Mouse (Mus musculus) gonadal fat pad, adult 2 months (tissue): ENCODE measurements at regions not wholly inside any gene's neighbourhood (a gene's known extent, or its start where the extent isn't known, plus 50 kb on each side); places are given as distances from the start of the nearest gene placed in this dataset.
"Not testable (repeated sequence)": the region's sequence is repeated elsewhere in the genome, so short reads cannot be mapped to it uniquely, and the experiment has no call there.

ENCODE experiments used
- DNase-seq: peaks from one replicate; pipeline ENCODE4 v3.0.0-alpha.2; 2012; ENCODE audit warnings: low read depth

GRCm38 (mm10) chr8:86275699-86276098 lies 304.8 kb downstream of the Abcc12 start:
- no peak for DNase-seq

GRCm38 (mm10) chr8:86273811-86274210 lies 306.7 kb downstream of the Abcc12 start:
- no peak for DNase-seq

- no peak for DNase-seq
Measured at GRCm38 (mm10) chr8:86272626-86273025, 307.9 kb downstream of the Abcc12 start.

DNA sequence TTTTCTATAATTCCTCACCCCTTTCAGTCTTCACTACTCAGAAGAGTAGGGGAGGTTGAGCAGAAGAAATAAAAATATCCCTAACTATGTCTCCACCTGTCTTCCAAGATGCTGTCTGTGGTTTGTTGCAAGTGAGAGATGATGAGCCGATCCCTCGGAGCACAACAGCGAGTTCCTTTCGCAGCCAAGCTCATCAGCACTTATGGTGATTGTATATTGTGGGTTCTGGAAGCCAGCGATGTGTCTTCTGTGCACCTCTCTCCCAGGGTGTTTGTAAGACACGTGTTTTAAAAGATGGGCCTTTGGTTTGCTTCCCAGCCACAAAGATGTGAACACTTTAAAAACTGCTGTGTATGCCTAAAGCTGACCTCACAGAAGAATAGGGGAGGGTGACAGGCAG lies 309.0 kb downstream of the Abcc12 start:
- DNase-seq = no peak

- DNase-seq = no peak
Measured at GRCm38 (mm10) chr8:86258011-86258410, 322.5 kb downstream of the Abcc12 start.

- no peak for DNase-seq
Measured at GRCm38 (mm10) chr8:86255431-86255830, 325.1 kb downstream of the Abcc12 start.

DNA sequence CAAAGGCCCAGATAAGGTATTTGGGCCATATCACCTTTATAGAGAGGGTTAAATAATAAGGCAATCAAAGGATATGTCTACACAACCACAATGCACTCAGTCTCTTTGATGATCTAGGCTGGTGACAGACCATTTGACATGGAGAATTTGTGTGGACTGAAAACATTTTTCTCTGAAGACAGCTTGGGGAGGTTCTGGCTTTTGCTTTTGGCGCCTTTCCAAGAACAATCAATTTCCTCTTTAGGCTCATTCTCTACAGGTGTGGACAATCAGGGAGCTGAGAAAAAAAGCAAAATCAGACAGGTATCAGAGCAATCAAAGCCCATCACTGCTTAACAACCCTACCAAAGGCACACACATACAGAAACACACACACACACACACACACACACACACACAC lies 325.8 kb downstream of the Abcc12 start:
- DNase-seq = no peak

- no peak for DNase-seq
Measured at GRCm38 (mm10) chr8:86252696-86253355, 327.7 kb downstream of the Abcc12 start.

DNA sequence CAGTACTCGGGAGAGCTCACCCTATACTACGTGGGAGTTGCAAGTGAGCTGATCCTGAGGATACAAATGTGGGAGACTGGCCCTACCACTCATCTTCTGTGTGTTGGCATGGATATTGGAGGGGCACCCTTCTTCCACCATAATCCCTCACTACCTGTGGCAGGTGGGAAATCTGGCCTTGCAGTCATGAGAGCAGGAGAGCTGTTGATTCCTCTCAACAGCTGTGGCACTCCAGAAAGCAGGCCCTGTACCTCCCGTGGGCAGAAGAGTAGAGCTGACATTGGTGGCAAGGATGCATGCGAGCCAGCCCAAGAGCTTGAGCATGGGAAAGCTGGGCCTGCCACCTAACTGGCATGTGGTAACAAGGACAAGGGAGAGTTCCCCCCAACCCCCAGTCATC lies 345.8 kb downstream of the Abcc12 start:
- DNase-seq = no peak

DNA sequence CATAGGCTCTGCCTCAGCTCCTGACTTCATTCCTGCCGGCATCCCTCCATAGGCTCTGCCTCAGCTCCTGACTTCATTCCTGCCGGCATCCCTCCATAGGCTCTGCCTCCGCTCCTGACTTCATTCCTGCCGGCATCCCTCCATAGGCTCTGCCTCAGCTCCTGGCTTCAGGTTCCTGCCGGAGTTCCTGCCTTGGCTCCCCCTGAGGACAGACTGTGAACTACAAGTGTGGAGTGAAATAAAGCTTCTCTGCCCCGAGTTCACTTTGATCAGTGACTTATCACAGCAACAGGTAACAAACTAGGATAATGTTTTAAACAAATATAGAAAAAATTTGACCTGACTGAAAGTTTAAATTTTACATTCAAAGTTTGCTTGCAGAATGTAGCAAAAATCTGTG lies 348.5 kb downstream of the Abcc12 start:
- DNase-seq = not testable (repeated sequence)

DNA sequence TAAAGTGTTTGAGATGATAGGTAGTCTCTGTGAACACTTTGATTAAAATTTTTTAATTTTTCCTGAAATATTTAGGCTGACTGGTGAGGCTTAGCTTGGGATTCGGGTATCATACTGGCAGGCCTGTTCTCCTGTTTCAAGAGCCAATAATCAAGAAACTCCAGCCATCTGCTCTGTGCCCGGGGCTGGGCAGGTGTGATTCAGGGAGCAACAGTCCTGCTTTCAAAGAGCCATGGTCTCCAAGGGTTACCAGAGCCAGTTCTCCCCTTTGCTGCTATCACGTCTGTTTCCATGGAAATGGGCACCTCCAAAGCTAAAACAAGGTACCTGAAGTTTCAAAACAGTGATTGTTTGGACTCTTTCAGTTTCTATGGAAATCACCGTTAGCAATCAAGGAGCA lies 355.6 kb downstream of the Abcc12 start:
- DNase-seq = no peak

DNA sequence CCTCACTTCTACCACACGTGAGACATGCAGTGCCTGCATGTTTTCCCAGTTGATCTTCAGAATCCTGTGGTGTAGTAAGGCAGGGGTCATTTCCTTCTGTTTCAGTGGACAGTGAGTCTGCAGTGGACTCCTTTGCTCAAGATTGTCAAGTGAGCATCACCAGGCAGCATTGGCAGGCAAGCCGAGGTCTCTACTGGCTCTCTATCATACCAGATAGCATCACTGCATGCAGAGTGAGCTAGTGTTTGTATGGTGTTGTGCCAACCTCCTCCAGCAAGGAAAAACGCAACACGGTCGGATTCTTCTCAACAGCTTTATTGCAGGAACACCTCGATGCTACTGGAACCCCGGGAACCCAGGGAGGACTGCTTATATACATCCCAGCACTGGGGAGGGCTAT lies 357.8 kb downstream of the Abcc12 start:
- no peak for DNase-seq

- DNase-seq = no peak
Measured at GRCm38 (mm10) chr8:86222228-86222627, 358.3 kb downstream of the Abcc12 start.

GRCm38 (mm10) chr8:86214399-86214798 lies 366.1 kb downstream of the Abcc12 start:
- DNase-seq = no peak

DNA sequence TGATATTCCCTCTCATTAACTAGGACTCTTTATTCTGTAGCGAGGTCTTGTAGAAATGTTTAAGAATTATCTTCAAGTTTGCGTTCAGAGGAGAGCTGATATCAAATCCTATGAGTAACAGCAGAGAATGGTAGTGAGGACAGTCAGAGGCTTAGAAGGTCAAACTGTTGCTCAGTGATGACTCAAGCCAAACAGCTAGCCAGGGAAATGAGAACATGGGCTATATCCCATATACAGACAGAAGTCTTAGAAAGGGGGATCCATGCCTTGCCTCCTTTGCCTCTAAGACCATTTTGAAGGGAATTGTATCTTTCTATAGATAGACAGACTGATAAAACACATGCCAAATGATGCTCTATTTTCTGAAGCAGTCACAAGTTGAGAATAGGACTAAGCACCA lies 368.0 kb downstream of the Abcc12 start:
- no peak for DNase-seq

GRCm38 (mm10) chr8:86208812-86209262 lies 368.1 kb downstream of the Phkb start:
- no peak for DNase-seq

DNA sequence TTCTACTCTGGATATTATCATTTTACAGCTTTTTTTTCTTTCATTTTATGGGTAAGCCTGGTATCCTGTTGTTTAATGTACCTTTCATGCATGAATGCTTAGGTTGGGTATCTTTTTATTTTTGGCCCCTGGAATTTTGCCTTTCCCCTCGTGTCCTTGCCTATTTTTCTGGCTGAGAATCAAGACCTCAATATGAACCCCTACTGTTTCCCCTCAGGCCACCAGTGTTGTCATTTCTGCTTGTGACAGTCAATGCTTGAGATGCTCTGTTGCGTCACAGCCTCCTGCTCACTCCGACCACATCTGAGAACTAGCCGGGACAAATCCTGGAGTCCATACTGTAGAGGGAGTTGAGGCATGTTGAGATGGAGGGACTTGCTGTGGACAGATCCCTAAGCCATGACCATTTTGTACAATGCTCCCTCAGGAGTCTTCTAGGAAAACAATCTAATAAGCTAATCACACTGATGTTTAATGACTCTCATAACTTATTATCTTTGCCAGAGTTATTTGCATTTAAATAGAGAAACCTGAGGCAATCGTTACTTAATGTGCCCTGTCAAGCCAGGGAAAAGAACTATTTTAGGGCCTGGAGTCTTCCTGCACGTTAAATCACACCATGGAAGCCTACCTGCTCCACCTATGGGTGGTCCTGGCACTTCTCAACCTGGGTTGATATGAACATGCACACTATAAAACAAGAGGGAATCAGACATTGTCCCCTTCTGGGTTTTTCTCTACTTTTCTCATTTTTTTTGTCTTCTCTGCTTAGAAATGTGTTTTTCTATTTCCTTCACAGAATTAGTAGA lies 363.9 kb downstream of the Phkb start:
- no peak for DNase-seq

GRCm38 (mm10) chr8:86203107-86203506 lies 362.3 kb downstream of the Phkb start:
- DNase-seq = no peak

- no peak for DNase-seq
Measured at GRCm38 (mm10) chr8:86201830-86202229, 361.1 kb downstream of the Phkb start.

GRCm38 (mm10) chr8:86192262-86192661 lies 351.5 kb downstream of the Phkb start:
- DNase-seq = no peak

GRCm38 (mm10) chr8:86184671-86185070 lies 343.9 kb downstream of the Phkb start:
- DNase-seq = no peak

- no peak for DNase-seq
Measured at GRCm38 (mm10) chr8:86180793-86181192, 340.0 kb downstream of the Phkb start.

DNA sequence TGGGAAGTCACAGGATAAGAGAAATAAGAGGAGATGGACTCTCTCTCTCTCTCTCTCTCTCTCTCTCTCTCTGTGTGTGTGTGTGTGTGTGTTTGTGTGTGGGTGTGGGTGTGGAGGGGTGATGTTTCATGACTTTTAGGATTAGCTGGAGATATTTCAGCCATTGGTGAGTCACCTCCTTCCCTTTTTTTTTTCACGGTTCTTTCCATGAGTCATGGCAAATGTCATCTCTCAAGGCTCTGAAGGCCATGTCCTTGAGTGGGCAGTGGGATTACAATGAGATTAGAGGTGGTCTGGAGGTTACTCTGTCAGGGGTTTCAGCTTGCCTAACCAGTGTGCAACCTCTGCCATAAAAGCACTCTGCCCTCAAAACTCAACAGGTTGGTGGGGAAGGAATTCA lies 329.3 kb downstream of the Phkb start:
- DNase-seq = no peak
